Mouse (Mus musculus) ES-E14 (cell line): ENCODE measurements at regions not wholly inside any gene's neighbourhood (a gene's known extent, or its start where the extent isn't known, plus 50 kb on each side); places are given as distances from the start of the nearest gene placed in this dataset.

ENCODE experiments used
- DNase-seq: peaks from one replicate; pipeline ENCODE4 v3.0.0-alpha.2; 2013; ENCODE audit warnings: low read depth, low spot score
- H3K27ac ChIP-seq: 2 replicates; pipeline ENCODE4 v1.5.1; 2012; ENCODE audit warnings: low read depth, mild to moderate bottlenecking, low read length, moderate library complexity, mixed read lengths; ENCODE audit not compliant: poor library complexity, insufficient read depth, severe bottlenecking
- H3K36me3 ChIP-seq: 2 replicates; pipeline ENCODE4 v1.6.1; 2012; ENCODE audit warnings: mild to moderate bottlenecking, low read length, moderate library complexity, mixed read lengths; ENCODE audit not compliant: control insufficient read depth, poor library complexity, insufficient read depth, severe bottlenecking
- H3K4me1 ChIP-seq, 2 experiments: fragments of 150-350 bp in 1 of 2; sonication (generic) in 1 of 2; 2 replicates each; pipeline ENCODE4 v1.6.1; 2012; ENCODE audit warnings: low read length in 2 of 2, mild to moderate bottlenecking in 1 of 2, mixed read lengths in 1 of 2; ENCODE audit not compliant: control insufficient read depth in 2 of 2, insufficient read depth in 2 of 2, poor library complexity in 1 of 2
- H3K4me3 ChIP-seq, 2 experiments: fragments of 150-350 bp in 1 of 2; sonication (generic) in 1 of 2; 2 replicates each; pipeline ENCODE4 v1.5.1; 2012; ENCODE audit warnings: low read length in 2 of 2, low read depth in 1 of 2, mild to moderate bottlenecking in 1 of 2, mixed read lengths in 1 of 2; ENCODE audit not compliant: insufficient read depth in 1 of 2, poor library complexity in 1 of 2, severe bottlenecking in 1 of 2
- H3K9ac ChIP-seq: 2 replicates; pipeline ENCODE4 v1.6.1; 2012; ENCODE audit warnings: low read depth, mild to moderate bottlenecking, low read length, mixed read lengths; ENCODE audit not compliant: poor library complexity, insufficient read depth, severe bottlenecking
- H3K9me3 ChIP-seq: fragments of 150-350 bp; sonication (generic); 2 replicates; pipeline ENCODE4 v1.6.1; 2012; ENCODE audit warnings: low read depth, mild to moderate bottlenecking, low read length; ENCODE audit not compliant: control insufficient read depth, insufficient read depth
- CHD2 ChIP-seq: IDR thresholded peaks from 2 replicates; pipeline ENCODE4 v1.6.1; 2014; ENCODE audit warnings: mild to moderate bottlenecking, low read depth, low read length, inconsistent platforms
- HCFC1 ChIP-seq: IDR thresholded peaks from 2 replicates; pipeline ENCODE4 v1.6.1; 2012; ENCODE audit warnings: low read length, inconsistent platforms, borderline replicate concordance; ENCODE audit not compliant: insufficient read depth
- MAFK ChIP-seq: IDR thresholded peaks from 2 replicates; pipeline ENCODE4 v1.6.1; 2014; ENCODE audit warnings: mild to moderate bottlenecking, low read depth, low read length, inconsistent platforms; ENCODE audit not compliant: insufficient read depth
- ZC3H11A ChIP-seq: IDR thresholded peaks from 2 replicates; pipeline ENCODE4 v1.6.1; 2012; ENCODE audit warnings: low read depth, mild to moderate bottlenecking, inconsistent platforms, low read length, borderline replicate concordance
- ZNF384 ChIP-seq: IDR thresholded peaks from 2 replicates; pipeline ENCODE4 v1.6.1; 2012; ENCODE audit warnings: low read depth, low read length, inconsistent platforms
- in situ Hi-C, 2 experiments: fragments of 600-800 bp; cut with MboI; formaldehyde crosslinking; loops; one replicate each; pipeline ENCODE4 v1.15.1; 2025; ENCODE audit warnings: low sequenced_read_pairs in 2 of 2, inconsistent platforms in 1 of 2; ENCODE audit not compliant: unreplicated experiment in 2 of 2

GRCm38 (mm10) chr2:159826417-159826816 lies 507.5 kb downstream of the Gm826 start:
- no peak for DNase-seq
- H3K9me3 ChIP-seq: no peaks in the 10 kb centered on the region
- no peaks in the 10 kb centered on the region for H3K4me1 ChIP-seq
- no peaks in the 10 kb centered on the region for H3K36me3 ChIP-seq
- H3K4me3 ChIP-seq: no peak overlapping the region
- H3K9ac ChIP-seq: no peak overlapping the region
- H3K27ac ChIP-seq: no peak overlapping the region
- in situ Hi-C loops: no loop called here
- no peak for TF ChIP-seq CHD2
- TF ChIP-seq HCFC1: no peak
- TF ChIP-seq ZNF384: no peak
- no peak for TF ChIP-seq MAFK
- TF ChIP-seq ZC3H11A: no peak

- Histone ChIP-seq H3K27ac (no peak overlapping the region), H3K9me3 (no peaks in the 10 kb centered on the region), H3K9ac (no peak overlapping the region), H3K36me3 (no peaks in the 10 kb centered on the region), H3K4me1 (no peaks in the 10 kb centered on the region), H3K4me3 (no peak overlapping the region)
- TF ChIP-seq CHD2 (no peak), ZC3H11A (no peak), ZNF384 (no peak), MAFK (no peak), HCFC1 (no peak)
- DNase-seq: no peak
- in situ Hi-C loops: no loop called here
These were observed 515.4 kb downstream of the Gm826 start for GRCm38 (mm10) chr2:159818556-159818955.

- no peaks in the 10 kb centered on the region for H3K36me3 ChIP-seq
- H3K9me3 ChIP-seq: no peaks in the 10 kb centered on the region
- DNase-seq: no peak
- TF ChIP-seq CHD2 (no peak), ZC3H11A (no peak), HCFC1 (no peak), MAFK (no peak), ZNF384 (no peak)
- in situ Hi-C loops: no loop called here
- no peaks in the 10 kb centered on the region for H3K4me1 ChIP-seq
- no peak overlapping the region for H3K4me3 ChIP-seq
- no peak overlapping the region for H3K9ac ChIP-seq
- H3K27ac ChIP-seq: no peak overlapping the region
These were observed 517.6 kb downstream of the Gm826 start for GRCm38 (mm10) chr2:159816344-159816743.
